Mouse (Mus musculus): Measurements from ENCODE around the gene Rnf227. TPM values are rescaled to one million over a fixed set of nuclear protein-coding genes. Genes with fewer than 3 reads are reported as not detected.

Rnf227 gene
- not detected in 2 replicates for polyA plus RNA-seq (2012)

- TF ChIP-seq GATA1 (IDR thresholded peaks at IDR 0.05; ENCODE audit: low read length): no peak
These were observed at the start of gene Rnf227 for GRCm38 (mm10) chr11:69340161-69341131. Rnf227 (plus strand) TSS chr11:69340461.

DNA sequence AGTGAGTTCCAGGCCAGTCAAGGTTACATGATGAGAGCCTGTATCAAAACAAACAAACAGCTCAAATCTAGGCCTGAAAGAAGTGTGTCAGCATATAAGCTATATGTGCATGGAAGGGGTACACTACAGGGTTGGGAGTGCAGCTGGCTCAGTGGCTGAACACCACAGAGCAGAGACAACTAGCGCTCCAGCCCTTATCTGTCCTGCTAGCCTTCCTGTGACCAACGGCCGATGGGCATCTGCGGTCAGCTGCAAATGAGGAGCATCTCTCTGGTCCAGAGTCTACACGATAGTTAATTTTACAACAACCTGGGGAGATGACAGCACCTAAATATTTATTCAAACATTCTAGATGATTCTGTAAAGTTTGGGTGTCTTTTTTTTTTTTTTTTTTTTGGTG lies 49.1 kb upstream of the Rnf227 start:
- no peak for TF ChIP-seq GATA1 (IDR thresholded peaks at IDR 0.05; ENCODE audit: low read length)

GRCm38 (mm10) chr11:69295286-69295685 lies 45.0 kb upstream of the Rnf227 start:
- no peak for TF ChIP-seq GATA1 (IDR thresholded peaks at IDR 0.05; ENCODE audit: low read length)

GRCm38 (mm10) chr11:69297799-69298198 lies 42.5 kb upstream of the Rnf227 start:
- TF ChIP-seq GATA1 (IDR thresholded peaks at IDR 0.05; ENCODE audit: low read length): no peak

DNA sequence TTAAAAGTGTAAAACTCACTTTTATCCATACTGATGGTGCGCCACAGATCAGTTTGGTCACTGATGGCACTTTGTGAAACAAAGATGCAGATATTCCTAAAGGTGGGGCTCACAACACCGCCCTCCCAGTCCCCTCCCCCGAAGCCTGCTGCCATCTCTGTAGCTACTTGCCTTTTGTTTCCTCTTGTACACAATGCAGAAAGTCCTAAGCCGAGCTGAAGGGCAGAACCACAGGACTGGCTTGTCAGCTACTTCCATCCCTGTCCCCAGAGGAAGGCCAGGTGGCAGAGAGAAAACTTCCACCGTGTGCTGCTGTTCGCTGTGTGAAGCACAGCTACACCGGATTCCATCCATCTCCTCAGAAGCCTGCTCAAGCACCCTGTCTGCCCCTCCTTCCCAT lies 42.0 kb upstream of the Rnf227 start:
- TF ChIP-seq GATA1 (IDR thresholded peaks at IDR 0.05; ENCODE audit: low read length): no peak

DNA sequence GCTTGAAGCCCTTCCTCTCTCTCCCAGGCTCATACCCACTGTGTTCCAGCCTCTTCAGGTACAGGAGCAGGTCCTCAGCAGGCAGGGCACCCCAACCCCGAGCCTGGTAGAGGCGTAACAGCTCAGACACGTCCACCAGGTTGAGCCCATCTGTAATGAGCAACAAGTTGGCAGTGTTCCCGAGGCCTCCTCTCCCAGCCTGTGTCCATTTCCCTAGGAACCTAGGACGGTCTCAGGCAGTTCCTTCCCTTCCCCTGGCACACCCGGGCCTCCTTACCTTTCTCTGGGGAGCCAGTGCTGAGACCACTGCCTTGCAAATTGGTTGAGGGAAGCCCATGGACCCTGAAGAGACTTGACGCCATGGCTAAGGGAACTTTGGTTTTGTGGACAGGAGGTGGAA lies 37.4 kb upstream of the Rnf227 start:
- TF ChIP-seq GATA1 (IDR thresholded peaks at IDR 0.05; ENCODE audit: low read length): no peak

GRCm38 (mm10) chr11:69305291-69305690 lies 35.0 kb upstream of the Rnf227 start:
- no peak for TF ChIP-seq GATA1 (IDR thresholded peaks at IDR 0.05; ENCODE audit: low read length)

GRCm38 (mm10) chr11:69306039-69306438 lies 34.2 kb upstream of the Rnf227 start:
- no peak for TF ChIP-seq GATA1 (IDR thresholded peaks at IDR 0.05; ENCODE audit: low read length)

DNA sequence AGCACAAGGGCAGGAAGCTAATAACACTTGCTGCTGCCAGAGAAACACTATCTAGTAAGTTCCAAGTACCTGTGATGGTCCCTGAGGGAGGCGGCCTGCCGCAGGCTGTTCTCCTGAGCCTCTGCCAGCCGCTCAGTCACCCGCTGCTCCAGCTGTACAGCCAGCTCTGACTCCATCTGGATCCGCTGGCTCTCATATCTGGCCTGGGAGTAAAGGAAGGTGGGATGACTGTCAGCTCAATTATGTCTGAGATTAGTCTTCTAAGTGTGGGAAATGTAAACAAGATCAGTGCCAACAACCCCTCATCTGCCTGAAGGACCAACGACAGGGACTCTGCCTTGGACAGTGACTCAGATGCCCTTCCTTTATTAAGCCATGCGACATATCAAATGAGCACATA lies 29.0 kb upstream of the Rnf227 start:
- TF ChIP-seq GATA1 (IDR thresholded peaks at IDR 0.05; ENCODE audit: low read length): no peak

DNA sequence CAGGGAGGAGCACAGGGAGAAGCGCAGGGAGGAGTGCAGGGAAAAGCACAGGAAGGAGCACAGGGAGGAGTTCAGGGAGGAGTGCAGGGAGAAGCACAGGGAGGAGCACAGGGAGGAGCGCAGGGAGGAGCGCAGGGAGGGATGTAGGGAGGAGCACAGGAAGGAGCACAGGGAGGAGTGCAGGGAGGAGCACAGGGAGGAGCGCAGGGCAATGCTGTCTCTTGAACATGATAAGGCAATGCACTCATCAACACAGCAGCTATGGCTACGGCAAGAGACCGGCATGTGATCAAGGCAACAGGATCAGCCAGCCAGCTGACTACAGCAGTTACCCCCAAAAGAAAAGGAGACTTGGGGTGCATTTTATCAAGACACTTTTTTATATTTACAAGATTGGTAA lies 23.9 kb upstream of the Rnf227 start:
- no peak for TF ChIP-seq GATA1 (IDR thresholded peaks at IDR 0.05; ENCODE audit: low read length)

GRCm38 (mm10) chr11:69321580-69321979 lies 18.7 kb upstream of the Rnf227 start:
- no peak for TF ChIP-seq GATA1 (IDR thresholded peaks at IDR 0.05; ENCODE audit: low read length)

- no peak for TF ChIP-seq GATA1 (IDR thresholded peaks at IDR 0.05; ENCODE audit: low read length)
These were observed 18.3 kb upstream of the Rnf227 start for GRCm38 (mm10) chr11:69322010-69322409.

- no peak for TF ChIP-seq GATA1 (IDR thresholded peaks at IDR 0.05; ENCODE audit: low read length)
These were observed 17.4 kb upstream of the Rnf227 start for GRCm38 (mm10) chr11:69322693-69323471.

DNA sequence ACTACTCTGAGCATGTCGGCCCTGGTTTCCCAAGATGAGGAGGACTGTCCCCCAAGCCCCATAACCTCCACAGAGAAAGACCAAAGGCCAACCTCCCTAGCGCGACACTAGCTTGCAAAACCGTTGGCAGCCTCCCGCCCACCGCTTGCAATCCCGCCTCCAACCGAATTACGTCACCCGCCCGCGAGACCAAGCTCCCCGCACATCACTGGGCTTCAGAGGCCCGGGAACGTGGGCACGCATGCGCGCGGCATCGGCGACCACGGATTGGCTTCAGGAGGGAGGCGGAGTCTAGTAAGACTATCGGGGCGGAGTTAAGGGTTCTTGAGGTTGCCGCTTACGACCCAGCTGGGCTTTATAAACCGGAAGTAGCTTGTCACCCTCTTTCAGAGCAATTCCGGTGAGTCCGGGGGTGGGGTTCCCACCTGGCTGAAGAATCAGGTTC lies 16.6 kb upstream of the Rnf227 start, which contains the start of the genes Cntrob and Trappc1:
Gene Cntrob, minus strand, starts transcription at position 109 of the 445 bp plus-strand sequence.
Gene Trappc1, plus strand, starts transcription at position 314 of the 445 bp plus-strand sequence.
- TF ChIP-seq GATA1 (IDR thresholded peaks at IDR 0.05; ENCODE audit: low read length): no peak

- TF ChIP-seq GATA1 (IDR thresholded peaks at IDR 0.05; ENCODE audit: low read length): no peak
These were observed 15.5 kb upstream of the Rnf227 start for GRCm38 (mm10) chr11:69324749-69325148.
